Mouse (Mus musculus): ENCODE measurements around the gene Aida. TPM values are rescaled to one million over a fixed set of nuclear protein-coding genes. Genes with fewer than 3 reads are reported as not detected.
A peak's percentile ranks its signal among the peaks of the same experiment; 100 is the strongest.

Aida gene
- polyA plus RNA-seq, 1 experiment from 2014 or later: 29.2 TPM

GRCm38 (mm10) chr1:183368601-183369400, 72.4 kb downstream of the Aida start:
- Histone ChIP-seq H3K4me2 (ENCODE audit: low read depth, low read length) (peak overlapping the region; percentile 90), H3K9ac (replicated peaks; ENCODE audit: low read depth, low read length) (peak overlapping the region; percentile 82), H3K9me3 (ENCODE audit: control insufficient read depth, low read length) (no peaks in the 10 kb centered on the region), H3K27me3 (ENCODE audit: control insufficient read depth, insufficient read depth, low read length) (no peaks in the 10 kb centered on the region), H3K27ac (ENCODE audit: low read depth, low read length) (peak overlapping the region; percentile 72), H3K4me1 (ENCODE audit: control insufficient read depth, insufficient read depth, low read length) (0 out of 2 replicates have a peak, but pooled peaks cover 5% of the 10 kb centered on the region), H3K4me3 (ENCODE audit: low read depth, low read length) (peak overlapping the region; percentile 65), H3K36me3 (ENCODE audit: control insufficient read depth, insufficient read depth, low read length) (peaks cover 9% of the 10 kb centered on the region)
- ATAC-seq (ENCODE audit: low read depth): peak; percentile 78
- WGBS: 1% methylated on average over 56 of the region's 56 CpGs

- no peaks in the 10 kb centered on the region for H3K9me3 ChIP-seq (ENCODE audit: control insufficient read depth, low read length)
- H3K9ac ChIP-seq (replicated peaks; ENCODE audit: low read depth, low read length): peak within 1 kb of the TSS; percentile 82
- H3K4me2 ChIP-seq (ENCODE audit: low read depth, low read length): peak within 1 kb of the TSS; percentile 90
- H3K27me3 ChIP-seq (ENCODE audit: control insufficient read depth, insufficient read depth, low read length): no peaks in the 10 kb centered on the region
- peaks cover 5% of the 10 kb centered on the region; the same call in 1 of the 2 replicates for H3K36me3 ChIP-seq (ENCODE audit: control insufficient read depth, insufficient read depth, low read length)
- H3K27ac ChIP-seq (ENCODE audit: low read depth, low read length): peak within 1 kb of the TSS; percentile 72
- H3K4me3 ChIP-seq (ENCODE audit: low read depth, low read length): peak within 1 kb of the TSS; percentile 65
- ATAC-seq (ENCODE audit: low read depth): peak; percentile 98
- H3K4me1 ChIP-seq (ENCODE audit: control insufficient read depth, insufficient read depth, low read length): 0 out of 2 replicates have a peak, but pooled peaks cover 5% of the 10 kb centered on the region
- under 1% methylated on average over 39 of the region's 51 CpGs for WGBS
Observed at GRCm38 (mm10) chr1:183369427-183370014, 73.1 kb downstream of the Aida start, which contains the start of gene Mia3. Gene Mia3 (minus strand): TSS chr1:183369553.

- Histone ChIP-seq H3K4me2 (ENCODE audit: low read depth, low read length) (no peak overlapping the region), H3K27ac (ENCODE audit: low read depth, low read length) (no peak overlapping the region), H3K9me3 (ENCODE audit: control insufficient read depth, low read length) (no peaks in the 10 kb centered on the region), H3K4me1 (ENCODE audit: control insufficient read depth, insufficient read depth, low read length) (no peaks in the 10 kb centered on the region), H3K9ac (replicated peaks; ENCODE audit: low read depth, low read length) (no peak overlapping the region), H3K27me3 (ENCODE audit: control insufficient read depth, insufficient read depth, low read length) (no peaks in the 10 kb centered on the region), H3K36me3 (ENCODE audit: control insufficient read depth, insufficient read depth, low read length) (no peaks in the 10 kb centered on the region), H3K4me3 (ENCODE audit: low read depth, low read length) (no peak overlapping the region)
- ATAC-seq (ENCODE audit: low read depth): no peak
- 77% methylated on average over 5 of the region's 5 CpGs for whole genome bisulfite sequencing
Observed at GRCm38 (mm10) chr1:183374728-183375127, 78.3 kb downstream of the Aida start.

Other genes starting within 250 kb of the Aida start
- gene Disp1, start 75.1 kb upstream of the Aida start, polyA plus RNA-seq (2014; fragmentation: Nextera tagmentation; extraction: Ambion mirVana): 9.7 TPM in 2 replicates
- 122 and 135 TPM in 2 replicates for gene Brox, start 679 bp downstream of the Aida start, polyA plus RNA-seq (2014; fragmentation: Nextera tagmentation; extraction: Ambion mirVana)
- 112 and 134 TPM in 2 replicates for gene Mia3, start 73.0 kb downstream of the Aida start, polyA plus RNA-seq (2014; fragmentation: Nextera tagmentation; extraction: Ambion mirVana)
- gene Taf1a, start 92.4 kb downstream of the Aida start, polyA plus RNA-seq (2014; fragmentation: Nextera tagmentation; extraction: Ambion mirVana): 16.1 and 17.2 TPM in 2 replicates
- 0.12 and 0.36 TPM in 2 replicates for gene Hhipl2, start 121.6 kb downstream of the Aida start, polyA plus RNA-seq (2014; fragmentation: Nextera tagmentation; extraction: Ambion mirVana)